Mouse (Mus musculus) lung, embryonic 16.5 days (tissue): ENCODE results near the gene H2-Eb2. TPM values are rescaled to one million over a fixed set of nuclear protein-coding genes. Genes with fewer than 3 reads are reported as not detected.

Experiments used
- ATAC-seq: fragments of 200-750 bp; cut with Nextera tagmentation; 2 replicates; pipeline ENCODE4 v1.8.0; 2017; ENCODE audit warnings: low read depth, mild to moderate bottlenecking, moderate library complexity
- H3K27ac ChIP-seq: fragments of 300-500 bp; sonication (generic); 2 replicates; pipeline ENCODE4 v1.5.1; 2014; ENCODE audit warnings: mild to moderate bottlenecking, control low read depth, low read length
- H3K27me3 ChIP-seq: fragments of 300-500 bp; sonication (generic); 2 replicates; pipeline ENCODE4 v1.6.1; 2014; ENCODE audit warnings: low read depth, low read length, mixed read lengths; ENCODE audit not compliant: control insufficient read depth, insufficient read depth
- H3K36me3 ChIP-seq: fragments of 300-500 bp; sonication (generic); 2 replicates; pipeline ENCODE4 v1.6.1; 2014; ENCODE audit warnings: low read length; ENCODE audit not compliant: control insufficient read depth, insufficient read depth
- H3K4me1 ChIP-seq: fragments of 300-500 bp; sonication (generic); replicated peaks from 2 replicates; pipeline ENCODE4 v1.6.1; 2014; ENCODE audit warnings: low read length, mixed read lengths; ENCODE audit not compliant: control insufficient read depth, insufficient read depth
- H3K4me2 ChIP-seq: fragments of 300-500 bp; sonication (generic); 2 replicates; pipeline ENCODE4 v1.6.1; 2014; ENCODE audit warnings: low read depth, low read length, control low read depth
- H3K4me3 ChIP-seq: fragments of 300-500 bp; sonication (generic); 2 replicates; pipeline ENCODE4 v1.5.1; 2014; ENCODE audit warnings: mild to moderate bottlenecking, low read length, control low read depth
- H3K9ac ChIP-seq: fragments of 300-500 bp; sonication (generic); 2 replicates; pipeline ENCODE4 v1.6.1; 2014; ENCODE audit warnings: low read length, control low read depth
- H3K9me3 ChIP-seq: fragments of 300-500 bp; sonication (generic); 2 replicates; pipeline ENCODE4 v1.6.1; 2016; ENCODE audit warnings: low read length; ENCODE audit not compliant: control insufficient read depth
- WGBS: fragments of 180-500 bp; shearing (Covaris S2); extraction: QIAGEN DNeasy Blood & Tissue Kit; methylation state at CpG from one replicate; pipeline ENCODE4 v1.1.7; 2014; 5-methylcytosine and 5-hydroxymethylcytosine counted together
- polyA plus RNA-seq: library from polyadenylated mRNA; unstranded; fragments of >200 nt; fragmentation: Nextera tagmentation; extraction: Ambion mirVana; gene quantifications from 2 replicates; pipeline ENCODE4 v1.2.1, GENCODE M21; 2015

H2-Eb2 gene
- polyA plus RNA-seq, 1 experiment from 2014 or later, result 0.04 TPM

GRCm38 (mm10) chr17:34363676-34364310 lies 38.3 kb downstream of the H2-Eb2 start:
- Histone ChIP-seq H3K4me1 (no peaks in the 10 kb centered on the region), H3K27ac (no peak overlapping the region), H3K4me2 (no peak overlapping the region), H3K9ac (no peak overlapping the region), H3K27me3 (no peaks in the 10 kb centered on the region), H3K9me3 (no peaks in the 10 kb centered on the region), H3K36me3 (no peaks in the 10 kb centered on the region), H3K4me3 (no peak overlapping the region)
- no peak for ATAC-seq
- 68% methylated on average over 3 of the region's 3 CpGs for WGBS

GRCm38 (mm10) chr17:34365031-34365430 lies 39.6 kb downstream of the H2-Eb2 start:
- no peaks in the 10 kb centered on the region for H3K27me3 ChIP-seq
- no peak overlapping the region for H3K9ac ChIP-seq
- WGBS, result 69% methylated on average over 10 of the region's 10 CpGs
- H3K9me3 ChIP-seq, result no peaks in the 10 kb centered on the region
- H3K36me3 ChIP-seq, result no peaks in the 10 kb centered on the region
- H3K4me2 ChIP-seq, result no peak overlapping the region
- H3K27ac ChIP-seq, result no peak overlapping the region
- H3K4me1 ChIP-seq, result no peaks in the 10 kb centered on the region
- no peak for ATAC-seq
- no peak overlapping the region for H3K4me3 ChIP-seq

GRCm38 (mm10) chr17:34370563-34370962 lies 45.1 kb downstream of the H2-Eb2 start:
- Histone ChIP-seq H3K4me3 (no peak overlapping the region), H3K9ac (no peak overlapping the region), H3K36me3 (no peaks in the 10 kb centered on the region), H3K9me3 (no peaks in the 10 kb centered on the region), H3K4me2 (no peak overlapping the region), H3K27ac (no peak overlapping the region), H3K27me3 (no peaks in the 10 kb centered on the region), H3K4me1 (no peaks in the 10 kb centered on the region)
- no peak for ATAC-seq
- 58% methylated on average over 4 of the region's 4 CpGs for WGBS

GRCm38 (mm10) chr17:34373055-34373709 lies 47.7 kb downstream of the H2-Eb2 start:
- H3K4me3 ChIP-seq, result no peak overlapping the region
- ATAC-seq, result no peak
- no peaks in the 10 kb centered on the region for H3K36me3 ChIP-seq
- no peak overlapping the region for H3K9ac ChIP-seq
- H3K9me3 ChIP-seq, result no peaks in the 10 kb centered on the region
- no peak overlapping the region for H3K27ac ChIP-seq
- no peaks in the 10 kb centered on the region for H3K4me1 ChIP-seq
- H3K4me2 ChIP-seq, result no peak overlapping the region
- no peaks in the 10 kb centered on the region for H3K27me3 ChIP-seq
- WGBS, result 62% methylated on average over 6 of the region's 6 CpGs

- Histone ChIP-seq H3K9ac (no peak within 1 kb of the TSS), H3K4me1 (no peaks in the 10 kb centered on the region), H3K36me3 (no peaks in the 10 kb centered on the region), H3K4me2 (no peak within 1 kb of the TSS), H3K27ac (no peak within 1 kb of the TSS), H3K27me3 (no peaks in the 10 kb centered on the region), H3K4me3 (no peak within 1 kb of the TSS), H3K9me3 (no peaks in the 10 kb centered on the region)
- 67% methylated on average over 2 of the region's 2 CpGs for WGBS
- ATAC-seq, result no peak
These were observed 51.4 kb downstream of the H2-Eb2 start, which contains the start of gene Btnl1 for GRCm38 (mm10) chr17:34376847-34377246. Gene Btnl1 (plus strand): TSS chr17:34377132.

- 47% methylated on average over 6 of the region's 6 CpGs for WGBS
- H3K4me3 ChIP-seq, result no peak overlapping the region
- H3K4me2 ChIP-seq, result no peak overlapping the region
These were observed 52.2 kb downstream of the H2-Eb2 start for GRCm38 (mm10) chr17:34377450-34378209.

GRCm38 (mm10) chr17:34378716-34379115 lies 53.3 kb downstream of the H2-Eb2 start:
- H3K36me3 ChIP-seq, result no peaks in the 10 kb centered on the region
- H3K27ac ChIP-seq, result no peak overlapping the region
- H3K9ac ChIP-seq, result no peak overlapping the region
- no peak overlapping the region for H3K4me3 ChIP-seq
- no peak overlapping the region for H3K4me2 ChIP-seq
- 67% methylated on average over 2 of the region's 2 CpGs for WGBS
- no peaks in the 10 kb centered on the region for H3K4me1 ChIP-seq
- H3K27me3 ChIP-seq, result no peaks in the 10 kb centered on the region
- no peak for ATAC-seq
- no peaks in the 10 kb centered on the region for H3K9me3 ChIP-seq

More at GRCm38 (mm10) chr17:34377450-34378209, 52.2 kb downstream of the H2-Eb2 start:
- H3K4me1 ChIP-seq, result no peaks in the 10 kb centered on the region
- ATAC-seq, result no peak
- H3K9me3 ChIP-seq, result no peaks in the 10 kb centered on the region
- no peak overlapping the region for H3K9ac ChIP-seq
- H3K27me3 ChIP-seq, result no peaks in the 10 kb centered on the region
- H3K27ac ChIP-seq, result no peak overlapping the region
- H3K36me3 ChIP-seq, result no peaks in the 10 kb centered on the region

- no peaks in the 10 kb centered on the region for H3K27me3 ChIP-seq
- no peak overlapping the region for H3K4me2 ChIP-seq
- WGBS, result 77% methylated on average over 7 of the region's 7 CpGs
- no peaks in the 10 kb centered on the region for H3K36me3 ChIP-seq
- H3K9me3 ChIP-seq, result no peaks in the 10 kb centered on the region
- H3K4me3 ChIP-seq, result no peak overlapping the region
- no peak overlapping the region for H3K27ac ChIP-seq
- H3K4me1 ChIP-seq, result no peaks in the 10 kb centered on the region
- no peak for ATAC-seq
- no peak overlapping the region for H3K9ac ChIP-seq
These were observed 54.0 kb downstream of the H2-Eb2 start for GRCm38 (mm10) chr17:34379451-34379850.

- H3K9ac ChIP-seq, result no peak overlapping the region
- no peaks in the 10 kb centered on the region for H3K4me1 ChIP-seq
- H3K27me3 ChIP-seq, result no peaks in the 10 kb centered on the region
- H3K4me2 ChIP-seq, result no peak overlapping the region
- H3K9me3 ChIP-seq, result no peaks in the 10 kb centered on the region
- ATAC-seq, result no peak
- no peak overlapping the region for H3K27ac ChIP-seq
- H3K4me3 ChIP-seq, result no peak overlapping the region
- no peaks in the 10 kb centered on the region for H3K36me3 ChIP-seq
- WGBS, result 66% methylated on average over 11 of the region's 11 CpGs
These were observed 56.4 kb downstream of the H2-Eb2 start for GRCm38 (mm10) chr17:34381876-34382275.
